In the genomic region with DNA sequence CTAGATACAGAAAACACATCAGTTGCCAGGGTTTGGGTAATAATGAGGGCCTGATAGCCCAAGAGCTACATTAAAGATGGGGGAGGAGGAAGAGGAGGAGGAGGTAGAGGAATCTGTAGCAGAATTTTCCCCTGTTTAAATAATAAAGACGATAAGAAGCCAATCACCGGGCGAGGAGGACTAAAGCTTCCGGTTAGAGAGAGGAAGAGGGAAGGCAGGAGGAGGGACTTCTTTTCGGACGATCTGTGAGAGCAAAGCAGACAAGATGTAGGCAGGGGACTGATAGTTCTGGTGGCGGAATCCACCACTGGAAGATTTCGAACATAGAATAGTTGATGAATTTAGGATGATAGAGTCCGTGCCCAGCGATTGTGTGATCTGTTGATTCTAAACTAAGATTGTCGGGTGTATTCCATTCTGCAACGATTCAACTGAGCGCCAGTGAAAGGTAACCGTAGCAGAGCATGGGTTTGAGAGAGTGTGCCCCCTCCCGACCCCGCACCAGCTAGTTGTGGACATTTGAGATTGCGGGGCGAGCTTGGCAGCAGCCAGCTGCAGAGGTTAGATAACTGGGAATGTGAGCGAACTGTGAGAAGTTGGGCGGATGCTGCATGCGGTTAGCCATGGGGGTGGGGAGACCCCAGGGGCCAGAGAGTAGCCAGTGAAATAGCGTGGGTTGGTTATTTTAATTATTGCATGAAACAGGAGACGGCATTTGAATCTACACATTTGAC, we compare ENCODE assay signal across 10 mouse cellular contexts. TPM values are rescaled to one million over a fixed set of nuclear protein-coding genes. Genes with fewer than 3 reads are reported as not detected.
DNase-seq lines count a peak whose midpoint lies in the region; ATAC-seq and TF ChIP-seq lines count a peak whose summit lies in the region.
"Had no signal": no experiment of that assay in that cellular context is flagged by ENCODE, and none has a peak within 500 bp of the region (broad histone marks: within the 10 kb centered on the region; RNA-seq: fewer than 3 reads in every experiment).

No protein-coding gene starts in this region.

- no peak for TF ChIP-seq CTCF in lung, embryonic 14.5 days (IDR thresholded peaks at IDR 0.05; ENCODE audit: low read depth)
- no peak for TF ChIP-seq CTCF in heart, postnatal 0 days (IDR thresholded peaks at IDR 0.05; ENCODE audit: low read depth)

- no peak for TF ChIP-seq EP300 in heart, postnatal 0 days (IDR thresholded peaks at IDR 0.05; ENCODE audit: low read depth)

- DNase-seq in lung, embryonic 14.5 days = peak; percentile 26
- no peak for DNase-seq in lung, postnatal 14 days
- DNase-seq in c-Kit-negative CD71-positive TER-119-positive erythroid progenitor cells, embryonic 14.5 days (ENCODE audit: low read depth, low spot score) = peak; percentile 43
- peak; percentile 32 for DNase-seq in heart, postnatal 0 days (ENCODE audit: low spot score)
- no peak for DNase-seq in right cerebral cortex, postnatal 14 days
- DNase-seq: adrenal gland, postnatal 10 days; kidney, postnatal 36 days had no signal

- H3K4me2 ChIP-seq in lung, embryonic 14.5 days = peak overlapping the region; percentile 23; the same call in 1 of the 2 replicates
- H3K4me2 ChIP-seq in heart, postnatal 0 days (ENCODE audit: low read depth, low read length) = peak overlapping the region; percentile 50
- H3K4me2 ChIP-seq in neural tube, embryonic 15.5 days = no peak overlapping the region; the same call in 1 of the 2 replicates
- H3K4me2 ChIP-seq in kidney, embryonic 14.5 days (replicated peaks; ENCODE audit: low read depth, low read length) = no peak overlapping the region
- H3K4me2 ChIP-seq: limb, embryonic 15.5 days had no signal

- H3K36me3 ChIP-seq in lung, embryonic 14.5 days (ENCODE audit: insufficient read depth) = no peaks in the 10 kb centered on the region
- H3K36me3 ChIP-seq in heart, postnatal 0 days (replicated peaks; ENCODE audit: control insufficient read depth, insufficient read depth, low read length) = no peaks in the 10 kb centered on the region
- H3K36me3 ChIP-seq in neural tube, embryonic 15.5 days = 0 out of 2 replicates have a peak, but pooled peaks cover 3% of the 10 kb centered on the region
- H3K36me3 ChIP-seq in kidney, embryonic 14.5 days (ENCODE audit: control insufficient read depth, insufficient read depth, low read length) = no peaks in the 10 kb centered on the region
- H3K36me3 ChIP-seq: limb, embryonic 15.5 days had no signal

- no peaks in the 10 kb centered on the region for H3K9me3 ChIP-seq in lung, embryonic 14.5 days (ENCODE audit: low read depth, low read length)
- H3K9me3 ChIP-seq in heart, postnatal 0 days (replicated peaks; ENCODE audit: control insufficient read depth, low read length) = no peaks in the 10 kb centered on the region
- H3K9me3 ChIP-seq in neural tube, embryonic 15.5 days (replicated peaks) = no peaks in the 10 kb centered on the region
- no peaks in the 10 kb centered on the region for H3K9me3 ChIP-seq in kidney, embryonic 14.5 days (ENCODE audit: control insufficient read depth, low read length)
- H3K9me3 ChIP-seq: limb, embryonic 15.5 days had no signal

- peak; percentile 79; the same call in 1 of the 2 replicates for ATAC-seq in lung, embryonic 14.5 days (ENCODE audit: insufficient read depth)
- ATAC-seq in heart, postnatal 0 days (ENCODE audit: insufficient read depth, low read depth) = no peak
- no peak for ATAC-seq in neural tube, embryonic 15.5 days (ENCODE audit: low FRiP score)
- no peak for ATAC-seq in kidney, embryonic 14.5 days (ENCODE audit: low FRiP score, low TSS enrichment)

- H3K9ac ChIP-seq in lung, embryonic 14.5 days = peak overlapping the region; percentile 23
- no peak overlapping the region; the same call in 1 of the 2 replicates for H3K9ac ChIP-seq in heart, postnatal 0 days (replicated peaks; ENCODE audit: low read depth, low read length)
- H3K9ac ChIP-seq in neural tube, embryonic 15.5 days (replicated peaks) = no peak overlapping the region
- H3K9ac ChIP-seq in kidney, embryonic 14.5 days (ENCODE audit: low read depth, low read length) = no peak overlapping the region
- H3K9ac ChIP-seq: limb, embryonic 15.5 days had no signal

- no peak overlapping the region for H3K27ac ChIP-seq in lung, embryonic 14.5 days (ENCODE audit: low read depth)
- no peak overlapping the region for H3K27ac ChIP-seq in heart, postnatal 0 days (ENCODE audit: low read depth)
- no peak overlapping the region for H3K27ac ChIP-seq in neural tube, embryonic 15.5 days (replicated peaks)
- no peak overlapping the region for H3K27ac ChIP-seq in kidney, embryonic 14.5 days (ENCODE audit: low read depth, low read length)
- H3K27ac ChIP-seq: limb, embryonic 15.5 days had no signal

- 59% methylated on average over 23 of the region's 23 CpGs for WGBS in lung, embryonic 14.5 days
- WGBS in heart, postnatal 0 days = 49% methylated on average over 23 of the region's 23 CpGs
- WGBS in neural tube, embryonic 15.5 days = 85% methylated on average over 23 of the region's 23 CpGs
- 79% methylated on average over 23 of the region's 23 CpGs for WGBS in kidney, embryonic 14.5 days

- H3K4me3 ChIP-seq in lung, embryonic 14.5 days (ENCODE audit: low read depth, low read length) = peak overlapping the region; percentile 29
- peak overlapping the region; percentile 44 for H3K4me3 ChIP-seq in heart, postnatal 0 days (ENCODE audit: low read depth, low read length)
- H3K4me3 ChIP-seq in neural tube, embryonic 15.5 days (replicated peaks) = 0 out of 2 replicates have a peak overlapping the region, but pooled peaks have one; percentile 1
- H3K4me3 ChIP-seq in kidney, embryonic 14.5 days (ENCODE audit: low read length) = no peak overlapping the region
- H3K4me3 ChIP-seq: limb, embryonic 15.5 days had no signal

- no peaks in the 10 kb centered on the region for H3K27me3 ChIP-seq in lung, embryonic 14.5 days (ENCODE audit: insufficient read depth, low read length)
- H3K27me3 ChIP-seq in heart, postnatal 0 days (ENCODE audit: control insufficient read depth, insufficient read depth, low read length) = no peaks in the 10 kb centered on the region
- no peaks in the 10 kb centered on the region for H3K27me3 ChIP-seq in neural tube, embryonic 15.5 days (replicated peaks)
- no peaks in the 10 kb centered on the region for H3K27me3 ChIP-seq in kidney, embryonic 14.5 days (ENCODE audit: control insufficient read depth, insufficient read depth, low read length)
- H3K27me3 ChIP-seq: limb, embryonic 15.5 days had no signal

- H3K4me1 ChIP-seq in lung, embryonic 14.5 days (ENCODE audit: insufficient read depth) = no peaks in the 10 kb centered on the region; the same call in 1 of the 2 replicates
- H3K4me1 ChIP-seq in heart, postnatal 0 days (ENCODE audit: control insufficient read depth, insufficient read depth) = no peaks in the 10 kb centered on the region
- peaks cover 5% of the 10 kb centered on the region; the same call in 1 of the 2 replicates for H3K4me1 ChIP-seq in neural tube, embryonic 15.5 days
- H3K4me1 ChIP-seq in kidney, embryonic 14.5 days (ENCODE audit: control insufficient read depth, insufficient read depth, low read length) = no peaks in the 10 kb centered on the region
- H3K4me1 ChIP-seq: limb, embryonic 15.5 days had no signal

RNA-seq across cellular contexts. Expression of a gene that starts 52.4 kb away (rescaled TPM):
- 1.8 TPM in 2 replicates for polyA plus RNA-seq in lung, embryonic 14.5 days (2014; fragmentation: Nextera tagmentation; extraction: Ambion mirVana)
- total RNA-seq in heart, postnatal 0 days (2014; rRNA removed; ENCODE audit: low replicate concordance) = 0.46 and 3.1 TPM in 2 replicates
- polyA plus RNA-seq in heart, postnatal 0 days (2015; fragmentation: Nextera tagmentation; extraction: Ambion mirVana) = 2.6 and 3.1 TPM in 2 replicates
- polyA plus RNA-seq in neural tube, embryonic 15.5 days (2015; fragmentation: Nextera tagmentation; extraction: Ambion mirVana) = 18.4 and 23.8 TPM in 2 replicates
- polyA plus RNA-seq in kidney, embryonic 14.5 days (2014; fragmentation: Nextera tagmentation; extraction: Ambion mirVana) = 1.7 and 1.9 TPM in 2 replicates

Comparison
In these comparisons a context has a peak if more than half of its experiments do, and no peak if none do; other contexts are left out.
1. DNase-seq: peak in lung, embryonic 14.5 days (single experiment), c-Kit-negative CD71-positive TER-119-positive erythroid progenitor cells, embryonic 14.5 days (single experiment) and heart, postnatal 0 days (single experiment); none in lung, postnatal 14 days (single experiment) and right cerebral cortex, postnatal 14 days (single experiment).
2. H3K4me2 ChIP-seq: peak in lung, embryonic 14.5 days (single experiment) and heart, postnatal 0 days (single experiment); none in neural tube, embryonic 15.5 days (single experiment) and kidney, embryonic 14.5 days (single experiment).